Mouse (Mus musculus): ENCODE measurements at regions not wholly inside any gene's neighbourhood (a gene's known extent, or its start where the extent isn't known, plus 50 kb on each side); places are given as distances from the start of the nearest gene placed in this dataset.
A peak's percentile ranks its signal among the peaks of the same experiment; 100 is the strongest.

- DNase-seq (ENCODE audit: low spot score): no peak
These were observed 82.2 kb downstream of the Il20rb start for GRCm38 (mm10) chr9:100404426-100404825.

- no peak for DNase-seq (ENCODE audit: low spot score)
These were observed 86.2 kb downstream of the Il20rb start for GRCm38 (mm10) chr9:100400366-100400765.

GRCm38 (mm10) chr9:100396340-100396910 is 90.2 kb downstream of the Il20rb start:
- DNase-seq (ENCODE audit: low spot score): no peak

GRCm38 (mm10) chr9:100395711-100396110 is 90.9 kb downstream of the Il20rb start:
- DNase-seq (ENCODE audit: low spot score): peak; percentile 90

- DNase-seq (ENCODE audit: low spot score): no peak
These were observed 92.0 kb downstream of the Il20rb start for GRCm38 (mm10) chr9:100394632-100395031.

GRCm38 (mm10) chr9:100394166-100394565 is 92.4 kb downstream of the Il20rb start:
- no peak for DNase-seq (ENCODE audit: low spot score)

GRCm38 (mm10) chr9:100392262-100392661 is 94.3 kb downstream of the Il20rb start:
- DNase-seq (ENCODE audit: low spot score): no peak

GRCm38 (mm10) chr9:100391566-100392213 is 94.9 kb downstream of the Il20rb start:
- no peak for DNase-seq (ENCODE audit: low spot score)

GRCm38 (mm10) chr9:100388393-100388792 is 98.2 kb downstream of the Il20rb start:
- no peak for DNase-seq (ENCODE audit: low spot score)

GRCm38 (mm10) chr9:100387171-100387685 is 99.4 kb downstream of the Il20rb start:
- no peak for DNase-seq (ENCODE audit: low spot score)

- DNase-seq (ENCODE audit: low spot score): peak; percentile 87
These were observed 104.1 kb downstream of the Il20rb start for GRCm38 (mm10) chr9:100382492-100382891.

- DNase-seq (ENCODE audit: low spot score): no peak
These were observed 116.7 kb downstream of the Il20rb start for GRCm38 (mm10) chr9:100369921-100370320.

- DNase-seq (ENCODE audit: low spot score): no peak
These were observed 119.8 kb downstream of the Il20rb start for GRCm38 (mm10) chr9:100366816-100367215.

- peak; percentile 63 for DNase-seq (ENCODE audit: low spot score)
These were observed 126.5 kb downstream of the Il20rb start for GRCm38 (mm10) chr9:100359934-100360716.

GRCm38 (mm10) chr9:100357553-100357952 is 129.0 kb downstream of the Il20rb start:
- no peak for DNase-seq (ENCODE audit: low spot score)

GRCm38 (mm10) chr9:100340796-100341195 is 145.8 kb downstream of the Il20rb start:
- no peak for DNase-seq (ENCODE audit: low spot score)

GRCm38 (mm10) chr9:100307765-100308164 is 178.8 kb downstream of the Il20rb start:
- DNase-seq (ENCODE audit: low spot score): no peak

- DNase-seq (ENCODE audit: low spot score): no peak
These were observed 179.2 kb downstream of the Il20rb start for GRCm38 (mm10) chr9:100307364-100307763.

GRCm38 (mm10) chr9:100303762-100304161 is 182.8 kb downstream of the Il20rb start:
- DNase-seq (ENCODE audit: low spot score): no peak

GRCm38 (mm10) chr9:100301613-100302012 is 185.0 kb downstream of the Il20rb start:
- DNase-seq (ENCODE audit: low spot score): peak; percentile 74

GRCm38 (mm10) chr9:100277361-100277760 is 209.2 kb downstream of the Il20rb start:
- no peak for DNase-seq (ENCODE audit: low spot score)

- no peak for DNase-seq (ENCODE audit: low spot score)
These were observed 219.8 kb downstream of the Il20rb start for GRCm38 (mm10) chr9:100266528-100267387.
